Mouse (Mus musculus) MN1 (cell line): Measurements from ENCODE around the gene Cstb.

ENCODE experiments used
- DNase-seq: peaks from one replicate; pipeline ENCODE4 v3.0.0-alpha.2; 2016; ENCODE audit warnings: low spot score

Gene Cstb

GRCm38 (mm10) chr10:78417888-78418287 is 7.6 kb upstream of the Cstb start:
- DNase-seq: peak; percentile 72

- DNase-seq: no peak
Observed at GRCm38 (mm10) chr10:78418791-78419190, 6.7 kb upstream of the Cstb start.

DNA sequence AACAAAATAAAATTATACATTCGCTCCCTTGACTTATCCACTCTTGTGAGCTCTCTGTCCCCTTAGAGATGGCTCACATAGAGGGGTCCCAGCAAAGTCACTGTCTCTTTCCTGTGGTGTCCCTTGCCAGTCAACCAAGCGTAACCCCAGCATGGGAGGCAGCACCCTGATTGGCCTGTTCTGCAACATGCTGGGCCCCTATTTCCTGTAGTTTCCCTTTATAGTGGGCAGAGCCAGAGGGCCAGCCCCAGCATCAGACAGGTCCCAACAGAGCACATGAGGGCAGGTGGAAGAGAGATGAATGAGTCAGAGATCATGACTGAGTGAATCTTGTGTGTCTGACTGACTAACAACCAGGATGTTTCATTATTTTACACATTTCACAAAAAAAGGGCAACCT is 4.5 kb upstream of the Cstb start:
- DNase-seq: no peak

DNA sequence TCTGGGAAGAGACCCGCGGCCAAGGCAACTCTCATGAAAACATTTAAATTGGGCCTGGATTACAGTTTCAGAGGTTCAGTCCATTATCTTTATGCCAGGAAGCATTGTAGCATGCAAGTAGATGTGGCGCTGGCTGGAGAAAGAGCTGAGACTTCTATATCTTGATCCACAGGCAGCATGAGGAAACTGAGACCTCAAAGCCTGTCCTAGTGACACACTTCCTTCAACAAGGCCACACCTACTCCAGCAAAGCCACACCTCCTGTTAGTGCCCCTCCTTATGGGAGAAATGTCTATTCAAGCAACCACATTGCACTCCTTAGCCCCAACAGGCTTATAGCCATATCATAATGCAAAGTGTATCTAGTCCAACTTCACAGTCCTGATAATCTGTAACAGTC is 2.9 kb upstream of the Cstb start:
- DNase-seq: no peak

DNA sequence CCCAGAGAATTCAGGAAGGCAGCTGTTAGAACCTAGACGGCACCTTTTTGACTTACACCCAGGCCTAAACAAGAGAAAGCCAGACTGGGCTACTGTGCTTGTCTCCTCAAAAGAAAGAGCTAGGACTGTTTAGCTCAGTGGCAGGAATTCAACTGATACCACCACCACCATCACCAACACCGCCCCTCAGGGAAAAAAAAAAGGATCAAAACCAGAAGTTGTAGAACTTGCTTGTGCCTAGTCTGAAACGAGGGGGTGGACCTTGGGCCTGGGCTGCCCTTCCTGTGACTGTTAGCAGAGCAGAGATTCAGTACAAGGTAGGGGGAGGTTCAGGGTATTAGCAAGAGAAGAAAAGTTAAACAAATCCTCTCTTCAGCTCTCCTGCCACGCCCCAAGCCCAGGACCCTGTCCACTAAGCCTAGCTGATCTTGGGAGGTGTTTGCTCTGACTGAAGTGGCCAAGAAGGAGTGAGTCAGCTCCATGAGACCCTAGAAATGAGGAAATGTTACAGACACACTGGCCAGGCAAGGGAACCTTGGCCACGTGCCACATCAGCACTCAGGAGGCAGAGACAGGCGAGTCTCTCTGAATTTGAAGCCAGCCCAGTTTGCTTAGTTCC is 757 bp downstream of the Cstb start:
- peak; percentile 71 for DNase-seq

GRCm38 (mm10) chr10:78428070-78428469 is 2.6 kb downstream of the Cstb start:
- DNase-seq: no peak

DNA sequence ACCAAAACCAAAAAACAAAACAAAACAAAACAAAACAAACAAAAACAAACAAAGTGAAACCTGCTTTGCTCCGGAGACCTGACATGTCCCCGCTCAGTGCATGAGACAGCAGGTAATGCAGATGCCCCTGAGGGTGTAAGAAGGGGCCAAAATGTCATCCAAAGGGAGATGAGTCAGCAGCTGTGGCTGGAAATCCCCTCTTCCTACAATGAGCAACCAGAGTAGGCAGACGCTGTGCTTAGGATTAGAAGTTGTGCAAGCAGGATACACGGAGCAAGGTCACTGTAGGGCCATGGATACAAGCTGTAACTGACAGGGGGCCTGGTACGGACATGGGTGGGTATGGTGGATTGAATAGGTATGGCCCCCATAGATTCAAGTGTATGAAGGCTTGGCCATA is 3.7 kb downstream of the Cstb start:
- no peak for DNase-seq

GRCm38 (mm10) chr10:78429776-78430175 is 4.3 kb downstream of the Cstb start:
- DNase-seq: no peak

DNA sequence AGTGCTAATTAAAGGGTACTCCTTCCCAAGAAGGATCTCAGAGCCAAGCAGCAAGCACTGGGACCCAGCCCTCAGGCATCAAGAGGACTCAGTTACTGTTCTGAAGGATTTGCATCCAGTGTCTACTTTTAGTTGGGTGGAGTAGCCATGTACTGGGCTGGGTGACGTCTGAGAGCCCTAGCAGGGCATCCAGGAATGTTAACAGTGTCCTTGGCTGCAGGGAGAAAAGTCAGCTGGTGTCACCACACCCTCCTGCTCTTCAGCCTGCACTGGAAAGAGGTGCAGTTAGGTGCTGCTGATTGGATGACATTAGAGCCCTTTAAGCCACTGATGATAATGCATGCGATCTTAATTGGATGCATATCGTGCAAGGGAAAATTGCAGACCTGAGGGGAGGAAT is 7.4 kb downstream of the Cstb start:
- DNase-seq: no peak

DNA sequence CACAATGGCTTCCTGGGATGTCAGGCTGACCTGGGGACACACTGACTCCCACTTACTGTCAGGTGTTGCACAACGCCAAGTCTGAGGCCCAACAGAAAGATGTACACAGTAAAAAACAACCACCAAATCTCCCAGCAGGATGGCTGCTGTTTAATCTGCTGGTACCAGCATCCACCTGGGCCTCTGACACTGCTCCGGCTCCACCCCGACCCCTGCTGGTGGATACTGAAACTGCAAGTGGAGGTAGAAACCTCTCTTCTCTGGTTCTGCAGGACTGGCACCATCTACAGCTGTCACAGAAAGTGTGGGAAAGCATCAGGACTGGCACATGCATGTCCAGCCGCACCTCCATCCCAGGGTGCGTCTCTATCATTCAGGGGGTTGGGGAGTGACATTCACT is 12.6 kb downstream of the Cstb start:
- peak; percentile 85 for DNase-seq

- no peak for DNase-seq
Observed at GRCm38 (mm10) chr10:78439550-78439949, 14.1 kb downstream of the Cstb start.

DNA sequence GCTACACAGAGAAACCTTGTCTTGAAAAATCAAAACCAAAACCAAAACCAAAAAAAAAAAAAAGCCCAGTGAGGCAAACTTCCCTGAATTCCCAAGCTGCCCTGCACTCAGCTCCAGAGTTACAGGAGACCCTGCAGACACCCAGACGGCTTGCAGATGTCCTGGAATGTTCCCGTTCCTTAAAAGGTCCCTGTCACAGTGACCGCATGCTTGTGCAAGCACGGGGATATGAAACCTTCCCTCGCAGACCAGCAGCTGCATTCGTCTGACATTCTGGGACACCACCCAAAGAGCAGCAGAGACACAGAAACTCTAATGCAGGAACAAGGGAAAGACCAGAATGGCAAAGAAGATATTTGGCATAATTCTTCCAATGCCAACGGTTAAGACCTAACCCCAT is 14.5 kb downstream of the Cstb start:
- no peak for DNase-seq

- no peak for DNase-seq
Observed at GRCm38 (mm10) chr10:78440812-78441211, 15.3 kb downstream of the Cstb start.

DNA sequence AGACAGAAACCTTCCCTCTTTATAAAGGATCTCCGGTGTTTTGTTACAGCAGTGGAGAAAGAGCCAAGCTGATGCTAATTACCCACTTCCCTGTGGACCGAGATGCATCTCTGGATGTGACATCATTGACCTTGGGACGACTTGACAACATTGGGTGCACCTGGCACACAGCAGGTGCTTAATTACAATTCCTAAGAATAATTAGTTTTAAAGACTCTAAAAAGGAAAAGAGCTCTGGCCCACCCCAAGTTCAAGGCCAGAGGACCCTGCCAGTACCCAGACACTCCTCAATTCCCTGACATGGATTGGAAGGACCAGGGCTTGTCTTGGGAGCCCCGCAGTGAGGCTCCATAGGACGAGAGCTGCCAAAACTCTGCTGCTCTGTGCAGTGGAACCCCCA is 16.1 kb downstream of the Cstb start:
- DNase-seq: no peak

DNA sequence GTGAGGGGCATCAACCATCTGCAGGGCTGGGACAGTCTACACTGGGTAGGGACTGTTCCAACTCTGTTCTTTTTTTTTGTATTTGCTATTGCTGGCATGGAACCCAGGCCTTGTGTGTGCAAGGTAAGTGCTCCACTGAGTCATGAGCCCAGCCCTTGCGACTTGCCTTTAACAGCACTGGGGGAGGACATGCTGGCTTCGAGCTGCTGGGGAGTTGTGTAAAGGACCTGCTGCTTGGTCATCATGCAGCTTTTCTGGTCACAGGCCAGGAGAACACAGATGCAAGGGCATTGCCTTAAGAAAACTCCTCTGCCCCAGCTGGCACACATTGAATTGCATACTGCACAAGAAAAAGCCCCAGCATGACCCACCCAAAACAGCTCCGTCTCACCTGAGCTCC is 16.8 kb downstream of the Cstb start:
- DNase-seq: no peak

DNA sequence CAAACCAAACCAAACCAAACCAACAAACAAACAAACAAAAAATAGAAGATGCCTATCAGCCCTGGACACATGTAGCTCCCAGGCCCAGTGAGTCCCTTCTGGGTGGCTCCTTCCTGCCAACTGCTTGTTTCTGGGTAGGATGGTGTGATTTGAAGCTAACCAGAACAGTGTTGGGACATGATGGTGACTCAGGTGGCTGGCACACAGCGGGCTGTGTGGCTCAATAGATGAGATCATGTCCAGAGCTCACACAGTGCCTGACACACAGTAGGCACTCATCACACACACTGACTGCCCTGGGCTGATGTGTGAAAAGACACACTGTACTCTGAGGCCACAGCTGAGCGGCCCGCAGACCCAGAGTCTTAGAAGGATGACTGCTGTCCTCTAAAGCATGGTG is 20.7 kb downstream of the Cstb start:
- no peak for DNase-seq

DNA sequence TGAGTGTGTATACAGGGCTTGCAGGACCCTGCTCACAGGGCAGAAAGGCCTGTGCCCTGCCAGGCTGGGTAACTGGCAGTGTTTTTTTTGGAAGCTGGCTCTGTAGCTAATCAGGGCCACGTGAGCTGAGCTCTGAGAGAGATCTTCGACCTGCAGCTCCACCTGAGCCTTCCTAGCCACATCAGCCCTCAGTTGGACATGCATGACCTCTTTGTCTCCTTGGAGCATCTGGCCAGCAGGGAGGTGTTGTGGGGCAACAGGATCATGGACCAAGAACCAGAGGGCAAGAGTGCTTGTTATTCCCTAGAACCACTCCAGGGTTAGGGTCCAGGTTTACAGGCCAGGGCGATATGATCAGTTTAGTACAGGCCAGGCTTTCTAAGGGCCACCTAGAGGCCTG is 21.9 kb downstream of the Cstb start:
- DNase-seq: no peak

GRCm38 (mm10) chr10:78450761-78451160 is 25.3 kb downstream of the Cstb start:
- DNase-seq: no peak

- no peak for DNase-seq
Observed at GRCm38 (mm10) chr10:78452641-78453040, 27.2 kb downstream of the Cstb start.

DNA sequence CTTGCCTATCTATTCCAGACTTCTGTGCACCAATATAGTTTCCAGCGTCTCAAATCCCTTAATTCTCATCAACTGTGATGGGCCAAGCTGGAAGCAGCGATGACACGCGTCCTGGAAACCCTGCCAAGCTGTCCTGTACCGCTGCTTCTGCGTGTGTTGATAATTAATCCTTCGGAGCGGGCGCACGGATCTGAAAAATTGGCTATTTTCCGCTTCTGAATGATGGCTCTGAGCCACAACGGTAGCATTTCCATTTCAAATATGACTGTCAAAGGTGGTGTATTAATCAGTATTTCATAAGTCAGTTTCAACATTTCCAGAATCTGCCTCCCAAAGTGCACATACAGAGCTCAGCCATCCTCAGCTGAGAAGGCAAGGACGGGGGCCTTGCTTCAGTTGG is 31.2 kb downstream of the Cstb start:
- no peak for DNase-seq

GRCm38 (mm10) chr10:78457495-78458347 is 32.3 kb downstream of the Cstb start:
- DNase-seq: peak; percentile 81

DNA sequence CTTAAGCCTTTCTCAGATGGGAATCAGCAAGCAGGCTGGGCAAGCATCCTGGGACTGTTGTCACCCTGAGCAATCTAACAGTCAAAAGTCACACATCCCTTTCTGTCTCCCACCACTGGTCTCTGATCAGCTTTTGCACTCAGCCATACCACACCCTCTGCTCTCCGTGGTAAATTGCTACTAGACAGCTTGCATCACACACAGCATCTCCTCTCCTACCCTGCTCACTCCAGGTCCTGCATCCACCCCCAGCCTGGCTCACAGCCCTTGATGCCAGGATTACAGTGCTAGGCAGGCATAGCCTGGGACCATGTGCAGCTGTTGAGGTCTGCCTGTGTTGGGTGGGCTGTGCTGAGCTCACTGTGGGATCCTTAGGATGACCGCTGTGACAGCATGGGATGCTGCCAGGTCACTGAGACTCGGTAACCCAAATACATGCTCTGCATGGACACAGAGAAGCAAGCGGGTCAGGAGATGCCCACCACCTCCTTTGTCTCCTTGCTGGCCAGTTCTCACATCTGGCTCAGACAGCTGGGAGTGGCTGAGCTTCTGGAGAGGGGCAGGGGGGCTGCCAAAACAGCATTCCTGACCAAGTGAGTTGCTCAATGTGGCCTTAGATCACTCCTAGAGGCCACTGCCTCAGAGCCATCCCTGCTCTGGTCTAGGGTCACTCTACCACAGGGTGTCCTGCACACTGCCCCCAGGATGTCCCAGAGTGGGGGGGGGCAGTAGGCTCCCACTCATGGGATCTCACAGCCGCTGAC is 33.1 kb downstream of the Cstb start:
- DNase-seq: peak; percentile 72

- no peak for DNase-seq
Observed at GRCm38 (mm10) chr10:78460463-78460862, 35.0 kb downstream of the Cstb start.
